Mouse (Mus musculus) limb, embryonic 13.5 days (tissue): Measurements from ENCODE around the gene Gbgt1. TPM values are rescaled to one million over a fixed set of nuclear protein-coding genes. Genes with fewer than 3 reads are reported as not detected.

Experiments used
- ATAC-seq: fragments of 200-750 bp; cut with Nextera tagmentation; 2 replicates; pipeline ENCODE4 v1.8.0; 2017; ENCODE audit warnings: low read depth, moderate number of reproducible peaks, moderate TSS enrichment; ENCODE audit not compliant: low FRiP score
- H3K27ac ChIP-seq: fragments of 300-500 bp; sonication (generic); 2 replicates; pipeline ENCODE4 v1.5.1; 2015; ENCODE audit warnings: inconsistent platforms, mild to moderate bottlenecking, moderate library complexity
- H3K27me3 ChIP-seq: fragments of 300-500 bp; sonication (generic); 2 replicates; pipeline ENCODE4 v1.6.1; 2015; ENCODE audit warnings: mild to moderate bottlenecking, inconsistent platforms
- H3K36me3 ChIP-seq: fragments of 300-500 bp; sonication (generic); 2 replicates; pipeline ENCODE4 v1.6.1; 2015; ENCODE audit warnings: inconsistent platforms, mild to moderate bottlenecking, moderate library complexity
- H3K4me1 ChIP-seq: fragments of 300-500 bp; sonication (generic); 2 replicates; pipeline ENCODE4 v1.6.1; 2015; ENCODE audit warnings: inconsistent platforms
- H3K4me2 ChIP-seq: fragments of 300-500 bp; sonication (generic); replicated peaks from 2 replicates; pipeline ENCODE4 v1.6.1; 2015; ENCODE audit warnings: inconsistent platforms, mild to moderate bottlenecking, moderate library complexity
- H3K4me3 ChIP-seq: fragments of 300-500 bp; sonication (generic); 2 replicates; pipeline ENCODE4 v1.5.1; 2015; ENCODE audit warnings: moderate library complexity, mild to moderate bottlenecking, inconsistent platforms
- H3K9ac ChIP-seq: fragments of 300-500 bp; sonication (generic); 2 replicates; pipeline ENCODE4 v1.6.1; 2015; ENCODE audit warnings: mild to moderate bottlenecking, inconsistent platforms
- H3K9me3 ChIP-seq: fragments of 300-500 bp; sonication (generic); 2 replicates; pipeline ENCODE4 v1.6.1; 2016; ENCODE audit warnings: inconsistent platforms
- WGBS: fragments of 180-500 bp; shearing (Covaris S2); methylation state at CpG from one replicate; pipeline ENCODE4 v1.1.7; 2015; 5-methylcytosine and 5-hydroxymethylcytosine counted together
- polyA plus RNA-seq: library from polyadenylated mRNA; unstranded; fragments of >200 nt; fragmentation: Nextera tagmentation; extraction: Ambion mirVana; gene quantifications from 2 replicates; pipeline ENCODE4 v1.2.1, GENCODE M21; 2015

The Gbgt1 gene
- polyA plus RNA-seq, 1 experiment from 2014 or later = 0.95 TPM

GRCm38 (mm10) chr2:28524406-28524805, 27.7 kb downstream of the Gbgt1 start:
- Histone ChIP-seq H3K27ac (no peak overlapping the region), H3K36me3 (no peaks in the 10 kb centered on the region; the same call in 1 of the 2 replicates), H3K9me3 (no peaks in the 10 kb centered on the region), H3K27me3 (no peaks in the 10 kb centered on the region), H3K4me3 (no peak overlapping the region), H3K4me2 (no peak overlapping the region), H3K9ac (no peak overlapping the region), H3K4me1 (peaks cover 75% of the 10 kb centered on the region)
- no peak for ATAC-seq
- WGBS = 82% methylated on average over 10 of the region's 10 CpGs

GRCm38 (mm10) chr2:28525219-28525942, 28.7 kb downstream of the Gbgt1 start:
- Histone ChIP-seq H3K27me3 (no peaks in the 10 kb centered on the region), H3K4me3 (no peak overlapping the region), H3K9me3 (no peaks in the 10 kb centered on the region), H3K4me1 (peaks cover 84% of the 10 kb centered on the region), H3K36me3 (no peaks in the 10 kb centered on the region; the same call in 1 of the 2 replicates), H3K4me2 (no peak overlapping the region), H3K27ac (peak overlapping the region; percentile 73), H3K9ac (peak overlapping the region; percentile 35)
- WGBS = 14% methylated on average over 11 of the region's 11 CpGs
- ATAC-seq = peak; percentile 28

- Histone ChIP-seq H3K9me3 (no peaks in the 10 kb centered on the region), H3K4me2 (0 out of 2 replicates have a peak overlapping the region, but pooled peaks have one; percentile 4), H3K27ac (peak overlapping the region; percentile 73), H3K36me3 (no peaks in the 10 kb centered on the region; the same call in 1 of the 2 replicates), H3K4me3 (no peak overlapping the region), H3K4me1 (peaks cover 89% of the 10 kb centered on the region), H3K9ac (no peak overlapping the region; the same call in 1 of the 2 replicates), H3K27me3 (no peaks in the 10 kb centered on the region)
- WGBS = 44% methylated on average over 12 of the region's 12 CpGs
- ATAC-seq = no peak
Observed at GRCm38 (mm10) chr2:28525943-28526876, 29.5 kb downstream of the Gbgt1 start.

- H3K4me2 ChIP-seq = no peak overlapping the region
- H3K27me3 ChIP-seq = no peaks in the 10 kb centered on the region
- WGBS = 85% methylated on average over 20 of the region's 20 CpGs
- no peaks in the 10 kb centered on the region; the same call in 1 of the 2 replicates for H3K36me3 ChIP-seq
- H3K27ac ChIP-seq = no peak overlapping the region
- ATAC-seq = no peak
- peaks cover 84% of the 10 kb centered on the region for H3K4me1 ChIP-seq
- H3K4me3 ChIP-seq = no peak overlapping the region
- no peak overlapping the region for H3K9ac ChIP-seq
- H3K9me3 ChIP-seq = no peaks in the 10 kb centered on the region
Observed at GRCm38 (mm10) chr2:28527436-28528353, 31.0 kb downstream of the Gbgt1 start.

GRCm38 (mm10) chr2:28528354-28528730, 31.7 kb downstream of the Gbgt1 start:
- no peak for ATAC-seq
- 88% methylated on average over 7 of the region's 7 CpGs for WGBS
- Histone ChIP-seq H3K27ac (0 out of 2 replicates have a peak overlapping the region, but pooled peaks have one; percentile 22), H3K36me3 (no peaks in the 10 kb centered on the region), H3K9me3 (no peaks in the 10 kb centered on the region), H3K4me1 (peaks cover 82% of the 10 kb centered on the region), H3K4me2 (no peak overlapping the region), H3K4me3 (no peak overlapping the region), H3K27me3 (no peaks in the 10 kb centered on the region), H3K9ac (no peak overlapping the region)

- Histone ChIP-seq H3K9ac (peak overlapping the region; percentile 35; the same call in 1 of the 2 replicates), H3K4me1 (peaks cover 82% of the 10 kb centered on the region), H3K4me2 (no peak overlapping the region), H3K9me3 (no peaks in the 10 kb centered on the region), H3K27ac (no peak overlapping the region; the same call in 1 of the 2 replicates), H3K36me3 (no peaks in the 10 kb centered on the region), H3K4me3 (no peak overlapping the region), H3K27me3 (no peaks in the 10 kb centered on the region)
- whole genome bisulfite sequencing = 81% methylated on average over 4 of the region's 4 CpGs
- ATAC-seq = no peak
Observed at GRCm38 (mm10) chr2:28529856-28530255, 33.2 kb downstream of the Gbgt1 start.

GRCm38 (mm10) chr2:28530311-28530710, 33.6 kb downstream of the Gbgt1 start:
- 45% methylated on average over 7 of the region's 7 CpGs for WGBS
- Histone ChIP-seq H3K9me3 (no peaks in the 10 kb centered on the region), H3K4me1 (peaks cover 82% of the 10 kb centered on the region), H3K27me3 (no peaks in the 10 kb centered on the region), H3K9ac (no peak overlapping the region), H3K4me3 (no peak overlapping the region), H3K36me3 (no peaks in the 10 kb centered on the region), H3K4me2 (0 out of 2 replicates have a peak overlapping the region, but pooled peaks have one; percentile 1), H3K27ac (no peak overlapping the region; the same call in 1 of the 2 replicates)
- ATAC-seq = no peak

- H3K27ac ChIP-seq = peak overlapping the region; percentile 89
- WGBS = 2% methylated on average over 39 of the region's 49 CpGs
- H3K27me3 ChIP-seq = no peaks in the 10 kb centered on the region
- ATAC-seq = peak; percentile 92
- peaks cover 4% of the 10 kb centered on the region; the same call in 1 of the 2 replicates for H3K36me3 ChIP-seq
- peak overlapping the region; percentile 58 for H3K4me3 ChIP-seq
- peaks cover 85% of the 10 kb centered on the region for H3K4me1 ChIP-seq
- H3K9ac ChIP-seq = peak overlapping the region; percentile 75
- H3K4me2 ChIP-seq = peak overlapping the region; percentile 77
- H3K9me3 ChIP-seq = no peaks in the 10 kb centered on the region
Observed at GRCm38 (mm10) chr2:28532938-28533771, 36.5 kb downstream of the Gbgt1 start.

GRCm38 (mm10) chr2:28533901-28534435, 37.3 kb downstream of the Gbgt1 start:
- peak overlapping the region; percentile 77 for H3K4me2 ChIP-seq
- no peak for ATAC-seq
- WGBS = 45% methylated on average over 7 of the region's 7 CpGs
- H3K4me1 ChIP-seq = peaks cover 87% of the 10 kb centered on the region
- H3K9ac ChIP-seq = peak overlapping the region; percentile 75
- H3K9me3 ChIP-seq = no peaks in the 10 kb centered on the region
- peak overlapping the region; percentile 89 for H3K27ac ChIP-seq
- peaks cover 6% of the 10 kb centered on the region; the same call in 1 of the 2 replicates for H3K36me3 ChIP-seq
- H3K27me3 ChIP-seq = no peaks in the 10 kb centered on the region
- peak overlapping the region; percentile 58 for H3K4me3 ChIP-seq

- Histone ChIP-seq H3K9ac (peak overlapping the region; percentile 75), H3K4me1 (peaks cover 87% of the 10 kb centered on the region), H3K9me3 (no peaks in the 10 kb centered on the region), H3K27me3 (no peaks in the 10 kb centered on the region), H3K36me3 (peaks cover 6% of the 10 kb centered on the region; the same call in 1 of the 2 replicates), H3K4me3 (peak overlapping the region; percentile 58), H3K27ac (peak overlapping the region; percentile 89), H3K4me2 (peak overlapping the region; percentile 77)
- 9% methylated on average over 11 of the region's 11 CpGs for WGBS
- peak; percentile 17; the same call in 1 of the 2 replicates for ATAC-seq
Observed at GRCm38 (mm10) chr2:28534436-28535262, 38.0 kb downstream of the Gbgt1 start.
